9 mouse cellular contexts compared by ENCODE assay signal in the genomic region with DNA sequence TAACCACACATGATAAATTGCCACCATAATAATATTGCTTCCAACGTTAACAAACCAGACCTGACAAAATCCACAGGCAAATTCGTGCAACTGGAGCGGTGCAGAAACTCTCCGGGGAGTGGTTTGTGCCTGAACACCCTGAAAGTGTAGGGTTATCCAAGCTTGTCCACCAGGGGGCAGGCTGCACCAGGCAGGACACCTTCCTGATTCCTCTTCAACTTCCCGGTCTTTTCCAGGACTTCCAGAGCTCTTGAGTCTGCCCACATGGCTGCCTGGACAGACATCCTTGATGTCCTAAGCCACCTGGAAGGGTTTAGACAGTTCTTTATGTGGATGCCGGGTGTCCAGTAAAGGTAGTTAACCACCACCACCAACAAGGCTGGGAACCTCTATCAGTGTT. TPM values are rescaled to one million over a fixed set of nuclear protein-coding genes. Genes with fewer than 3 reads are reported as not detected.
DNase-seq lines count a peak whose midpoint lies in the region; ATAC-seq and TF ChIP-seq lines count a peak whose summit lies in the region.
"Had no signal": no experiment of that assay in that cellular context is flagged by ENCODE, and none has a peak within 500 bp of the region (broad histone marks: within the 10 kb centered on the region; RNA-seq: fewer than 3 reads in every experiment).

No protein-coding gene starts in this region.

- H3K9me3 ChIP-seq in embryonic facial prominence, embryonic 10.5 days: no peaks in the 10 kb centered on the region
- H3K9me3 ChIP-seq in stomach, postnatal 0 days (ENCODE audit: control insufficient read depth, low read length): no peaks in the 10 kb centered on the region
- H3K9me3 ChIP-seq: limb, embryonic 12.5 days had no signal

- no peak overlapping the region for H3K4me3 ChIP-seq in embryonic facial prominence, embryonic 10.5 days
- no peak overlapping the region for H3K4me3 ChIP-seq in stomach, postnatal 0 days (ENCODE audit: low read depth, low read length)
- H3K4me3 ChIP-seq: limb, embryonic 12.5 days had no signal

- H3K27me3 ChIP-seq in embryonic facial prominence, embryonic 10.5 days (replicated peaks; ENCODE audit: low read depth, poor library complexity, severe bottlenecking): no peaks in the 10 kb centered on the region
- no peaks in the 10 kb centered on the region for H3K27me3 ChIP-seq in stomach, postnatal 0 days (ENCODE audit: control insufficient read depth, insufficient read depth, low read length)
- H3K27me3 ChIP-seq: limb, embryonic 12.5 days had no signal

- no peak for ATAC-seq in CD4-positive, CD25-positive, alpha-beta regulatory T cell, adult 4 months
- ATAC-seq in stomach, postnatal 0 days (ENCODE audit: low FRiP score, low TSS enrichment): peak; percentile 49; the same call in 1 of the 2 replicates

- TF ChIP-seq CTCF in stomach, postnatal 0 days (IDR thresholded peaks at IDR 0.05; ENCODE audit: low read depth): peak; percentile 84

- 46% methylated on average over 6 of the region's 6 CpGs for WGBS in embryonic facial prominence, embryonic 10.5 days
- 28% methylated on average over 6 of the region's 6 CpGs for WGBS in stomach, postnatal 0 days

- no peaks in the 10 kb centered on the region for H3K36me3 ChIP-seq in embryonic facial prominence, embryonic 10.5 days (replicated peaks)
- H3K36me3 ChIP-seq in stomach, postnatal 0 days (ENCODE audit: control insufficient read depth, insufficient read depth, low read length): no peaks in the 10 kb centered on the region
- H3K36me3 ChIP-seq: limb, embryonic 12.5 days had no signal

- H3K4me1 ChIP-seq in embryonic facial prominence, embryonic 10.5 days: peaks cover 11% of the 10 kb centered on the region
- no peaks in the 10 kb centered on the region for H3K4me1 ChIP-seq in stomach, postnatal 0 days (replicated peaks; ENCODE audit: control insufficient read depth, insufficient read depth)
- H3K4me1 ChIP-seq: limb, embryonic 12.5 days had no signal

- peak; percentile 73 for DNase-seq in CD4-positive, CD25-positive, alpha-beta regulatory T cell, adult 2 months (ENCODE audit: low read depth, low spot score)
- peak; percentile 33 to 75 for DNase-seq in layer of hippocampus, postnatal 25 days (ENCODE audit: extremely low spot score in 1 of 2, low spot score in 1 of 2)
- no peak for DNase-seq in layer of hippocampus, adult 8-10 months (ENCODE audit: low spot score in 2 of 2)
- peak; percentile 89 for DNase-seq in R1 (ENCODE audit: low read depth, low spot score)
- DNase-seq in embryonic facial prominence, embryonic 10.5 days (ENCODE audit: low spot score): peak; percentile 74
- peak; percentile 70 for DNase-seq in left cerebral cortex, postnatal 4 days
- DNase-seq in stomach, postnatal 0 days (ENCODE audit: low spot score): peak; percentile 84

- H3K9ac ChIP-seq in stomach, postnatal 0 days (ENCODE audit: low read length): no peak overlapping the region
- H3K9ac ChIP-seq: limb, embryonic 12.5 days had no signal

- intact Hi-C loops in left cerebral cortex, postnatal 4 days (cut with DNase I): no loop called here

- TF ChIP-seq EP300 in stomach, postnatal 0 days (optimal IDR thresholded peaks at IDR 0.05): no peak

- H3K27ac ChIP-seq in embryonic facial prominence, embryonic 10.5 days (replicated peaks): no peak overlapping the region
- no peak overlapping the region for H3K27ac ChIP-seq in stomach, postnatal 0 days (replicated peaks)
- H3K27ac ChIP-seq: limb, embryonic 12.5 days had no signal

- no peak overlapping the region for H3K4me2 ChIP-seq in stomach, postnatal 0 days (replicated peaks; ENCODE audit: low read depth)
- H3K4me2 ChIP-seq: limb, embryonic 12.5 days had no signal

RNA-seq across cellular contexts. Expression of gene Grrp1, which starts 9.3 kb away (rescaled TPM):
- polyA plus RNA-seq in CD4-positive, CD25-positive, alpha-beta regulatory T cell, adult 4 months (2017; shearing (Covaris generic)): not detected
- 1 to 10 TPM; 3.0 to 3.9 TPM for total RNA-seq in layer of hippocampus, postnatal 25 days (2021)
- total RNA-seq in layer of hippocampus, adult 8-10 months (2022): 1 to 10 TPM; 3.3 to 4.8 (median 3.5) TPM
- 7.4 and 7.9 TPM in 2 replicates for polyA plus RNA-seq in embryonic facial prominence, embryonic 10.5 days (2016; fragmentation: Nextera tagmentation; extraction: Ambion mirVana)
- total RNA-seq in left cerebral cortex, postnatal 4 days (2021): 1 to 10 TPM; 7.5 to 8.4 TPM
- 3.7 and 4.2 TPM in 2 replicates for polyA plus RNA-seq in stomach, postnatal 0 days (2015; fragmentation: Nextera tagmentation; extraction: Ambion mirVana)

RNA-seq across cellular contexts. Expression of gene Gm30191, which starts 16.5 kb away (rescaled TPM):
- not detected for polyA plus RNA-seq in CD4-positive, CD25-positive, alpha-beta regulatory T cell, adult 4 months (2017; shearing (Covaris generic))
- total RNA-seq in layer of hippocampus, postnatal 25 days (2021): not detected
- not detected for total RNA-seq in layer of hippocampus, adult 8-10 months (2022)
- not detected in 2 replicates for polyA plus RNA-seq in embryonic facial prominence, embryonic 10.5 days (2016; fragmentation: Nextera tagmentation; extraction: Ambion mirVana)
- total RNA-seq in left cerebral cortex, postnatal 4 days (2021): not detected
- not detected in 2 replicates for polyA plus RNA-seq in stomach, postnatal 0 days (2015; fragmentation: Nextera tagmentation; extraction: Ambion mirVana)
- polyA plus RNA-seq: limb, embryonic 12.5 days had no signal

RNA-seq across cellular contexts. Expression of gene Zfp593, which starts 17.8 kb away (rescaled TPM):
- 1 to 10 TPM; 4.3 to 6.8 TPM for polyA plus RNA-seq in CD4-positive, CD25-positive, alpha-beta regulatory T cell, adult 4 months (2017; shearing (Covaris generic))
- total RNA-seq in layer of hippocampus, postnatal 25 days (2021): 10 to 100 TPM in 1 of 2 experiments, 1 to 10 TPM in 1; 9.9 to 10.3 TPM
- 10 to 100 TPM in 3 of 4 experiments, 1 to 10 TPM in 1; 9.7 to 11.6 (median 11.2) TPM for total RNA-seq in layer of hippocampus, adult 8-10 months (2022)
- 21.0 and 21.8 TPM in 2 replicates for polyA plus RNA-seq in embryonic facial prominence, embryonic 10.5 days (2016; fragmentation: Nextera tagmentation; extraction: Ambion mirVana)
- total RNA-seq in left cerebral cortex, postnatal 4 days (2021): 10 to 100 TPM; 15.4 to 16.5 TPM
- polyA plus RNA-seq in stomach, postnatal 0 days (2015; fragmentation: Nextera tagmentation; extraction: Ambion mirVana): 12.1 and 12.6 TPM in 2 replicates

RNA-seq across cellular contexts. Expression of gene E130218I03Rik, which starts 19.7 kb away (rescaled TPM):
- 1 to 10 TPM in 1 of 2 experiments, not detected in 1; 3.7 TPM for polyA plus RNA-seq in CD4-positive, CD25-positive, alpha-beta regulatory T cell, adult 4 months (2017; shearing (Covaris generic))
- not detected for total RNA-seq in layer of hippocampus, postnatal 25 days (2021)
- total RNA-seq in layer of hippocampus, adult 8-10 months (2022): not detected
- 0.32 and 1.1 TPM in 2 replicates for polyA plus RNA-seq in embryonic facial prominence, embryonic 10.5 days (2016; fragmentation: Nextera tagmentation; extraction: Ambion mirVana)
- not detected for total RNA-seq in left cerebral cortex, postnatal 4 days (2021)
- 0.21 and 0.31 TPM in 2 replicates for polyA plus RNA-seq in stomach, postnatal 0 days (2015; fragmentation: Nextera tagmentation; extraction: Ambion mirVana)

RNA-seq across cellular contexts. Expression of gene Pdik1l, which starts 24.5 kb away (rescaled TPM):
- 10 to 100 TPM; 20.7 to 24.2 TPM for polyA plus RNA-seq in CD4-positive, CD25-positive, alpha-beta regulatory T cell, adult 4 months (2017; shearing (Covaris generic))
- 10 to 100 TPM; 15.2 to 16.7 TPM for total RNA-seq in layer of hippocampus, postnatal 25 days (2021)
- total RNA-seq in layer of hippocampus, adult 8-10 months (2022): 10 to 100 TPM; 14.1 to 20.7 (median 18.6) TPM
- 19.2 and 24.3 TPM in 2 replicates for polyA plus RNA-seq in embryonic facial prominence, embryonic 10.5 days (2016; fragmentation: Nextera tagmentation; extraction: Ambion mirVana)
- total RNA-seq in left cerebral cortex, postnatal 4 days (2021): 10 to 100 TPM; 36.9 to 39.7 TPM
- polyA plus RNA-seq in stomach, postnatal 0 days (2015; fragmentation: Nextera tagmentation; extraction: Ambion mirVana): 8.3 and 8.4 TPM in 2 replicates

Comparison
In these comparisons a context has a peak if more than half of its experiments do, and no peak if none do; other contexts are left out.
1. DNase-seq: peak in CD4-positive, CD25-positive, alpha-beta regulatory T cell, adult 2 months (single experiment), layer of hippocampus, postnatal 25 days (2 of 2), R1 (single experiment), embryonic facial prominence, embryonic 10.5 days (single experiment), left cerebral cortex, postnatal 4 days (single experiment) and stomach, postnatal 0 days (single experiment); none in layer of hippocampus, adult 8-10 months (0 of 2).